Mouse (Mus musculus) cerebellum, postnatal 36 days (tissue): ENCODE results near the gene Edaradd.

Experiments
- DNase-seq, 2 experiments: peaks; one replicate each; pipeline ENCODE4 v3.0.0; 2021 to 2022; ENCODE audit warnings: mixed read lengths in 2 of 2

Edaradd gene

DNA sequence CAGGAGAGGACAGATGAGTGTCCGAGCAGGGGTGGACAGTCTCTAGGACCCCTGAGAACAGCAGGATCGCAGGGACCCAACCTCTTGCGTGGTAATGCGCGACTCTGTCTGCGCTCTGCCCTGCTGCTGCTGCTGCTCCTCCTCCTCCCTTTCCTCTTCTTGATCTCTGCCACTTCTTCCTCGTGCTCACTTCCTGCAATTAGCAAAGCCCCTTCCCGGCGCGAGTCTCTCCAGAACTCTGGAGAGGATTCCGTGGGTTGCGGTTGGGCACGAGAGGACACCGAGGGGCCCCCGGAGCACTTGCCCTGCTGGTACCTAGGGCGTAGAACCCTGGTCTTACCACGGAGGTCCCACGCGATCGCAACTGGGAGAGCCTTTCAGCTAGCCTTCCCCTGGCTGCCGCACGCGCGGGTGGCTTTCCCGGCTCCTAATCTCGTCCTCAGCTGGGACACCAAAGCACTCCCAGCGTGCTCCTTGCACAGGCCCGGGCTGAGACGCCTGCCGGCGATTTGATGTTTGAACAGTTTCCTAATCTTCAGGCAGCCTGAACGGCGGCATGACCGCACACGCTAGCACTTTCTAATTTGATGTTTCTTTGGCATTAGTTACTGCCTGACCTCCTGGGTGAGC, at the start of gene Edaradd:
Gene Edaradd (minus strand): TSS at position 484 of the 630 bp plus-strand sequence.
- peak; percentile 13 to 15 for DNase-seq

DNA sequence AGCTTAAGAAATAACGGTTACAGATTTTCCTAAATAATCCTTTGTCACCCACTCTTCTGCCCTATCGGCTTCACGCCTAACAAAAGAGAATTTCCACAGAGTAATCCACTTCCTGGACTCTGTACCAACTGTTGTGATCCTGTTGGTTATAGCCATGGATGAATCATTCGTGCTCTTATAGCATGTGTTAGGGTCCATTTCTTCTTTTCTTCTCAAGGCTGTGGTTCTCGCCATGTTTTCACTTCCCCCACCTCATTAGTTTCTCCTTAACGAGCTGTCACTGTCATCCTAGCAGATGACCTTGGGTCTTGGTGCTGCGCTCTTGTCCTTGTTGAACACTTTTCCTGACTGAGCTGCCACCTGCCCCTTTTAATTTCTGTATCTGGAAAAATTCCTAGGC, 49.5 kb upstream of the Edaradd start:
- no peak for DNase-seq

DNA sequence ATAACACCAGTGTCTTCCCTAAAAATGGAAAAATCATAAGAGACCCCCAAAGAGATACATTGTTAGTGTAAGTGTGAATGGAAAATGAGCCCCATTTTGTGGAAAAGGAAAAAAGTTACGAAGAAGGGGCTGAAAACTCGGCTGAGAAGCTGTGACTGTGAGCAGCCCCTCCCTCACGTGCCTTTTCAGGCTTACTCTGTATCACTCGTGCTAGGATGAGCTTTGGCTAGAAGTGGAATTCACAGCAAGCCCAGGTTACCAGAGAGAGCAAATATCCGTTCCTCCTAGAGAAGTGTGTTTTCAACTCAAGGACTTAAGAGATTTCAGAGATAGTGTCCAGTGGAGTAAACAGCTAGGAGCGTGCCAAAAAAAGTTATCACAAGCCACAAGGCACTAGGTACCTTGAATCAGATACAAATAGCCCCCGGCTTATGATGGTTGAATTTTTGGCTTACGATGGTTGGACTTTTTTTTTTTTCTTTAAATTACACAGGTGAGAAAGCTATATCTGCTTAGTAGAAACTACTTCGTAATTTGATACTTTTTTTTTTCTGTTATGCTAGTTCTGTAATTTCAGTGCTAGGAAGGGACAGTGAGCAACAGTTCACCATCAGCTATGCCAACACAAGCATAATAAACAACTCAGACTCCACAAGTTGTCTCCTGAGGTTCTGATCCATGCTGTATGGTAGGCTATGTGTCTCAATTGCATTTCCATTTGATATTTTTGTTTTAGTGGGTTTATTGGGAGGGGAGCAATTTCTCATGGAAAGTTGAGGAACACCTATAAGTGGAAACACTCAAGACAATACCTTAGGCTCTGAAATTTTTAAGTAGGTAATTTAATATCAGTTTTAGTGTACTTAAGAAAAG, 48.6 kb upstream of the Edaradd start:
- no peak for DNase-seq

DNA sequence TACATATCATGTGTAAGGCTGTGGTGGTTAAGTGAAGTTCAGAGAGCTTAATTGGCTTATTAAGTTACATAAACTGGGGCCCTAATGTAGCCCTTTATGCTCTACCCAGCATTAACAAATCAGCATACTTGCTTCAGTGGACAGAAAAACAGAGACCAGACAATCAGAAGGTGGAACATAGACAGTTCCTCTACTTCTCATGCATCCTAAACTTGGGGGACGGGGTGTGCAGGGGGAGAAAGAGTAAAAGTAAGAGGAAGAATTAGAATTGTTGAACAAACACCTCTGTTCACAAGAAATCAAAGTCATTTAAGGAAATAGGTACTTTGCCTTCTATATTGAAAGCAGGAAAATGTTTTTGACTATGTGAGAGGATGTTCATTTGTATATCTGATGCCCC, 47.7 kb upstream of the Edaradd start:
- no peak for DNase-seq

DNA sequence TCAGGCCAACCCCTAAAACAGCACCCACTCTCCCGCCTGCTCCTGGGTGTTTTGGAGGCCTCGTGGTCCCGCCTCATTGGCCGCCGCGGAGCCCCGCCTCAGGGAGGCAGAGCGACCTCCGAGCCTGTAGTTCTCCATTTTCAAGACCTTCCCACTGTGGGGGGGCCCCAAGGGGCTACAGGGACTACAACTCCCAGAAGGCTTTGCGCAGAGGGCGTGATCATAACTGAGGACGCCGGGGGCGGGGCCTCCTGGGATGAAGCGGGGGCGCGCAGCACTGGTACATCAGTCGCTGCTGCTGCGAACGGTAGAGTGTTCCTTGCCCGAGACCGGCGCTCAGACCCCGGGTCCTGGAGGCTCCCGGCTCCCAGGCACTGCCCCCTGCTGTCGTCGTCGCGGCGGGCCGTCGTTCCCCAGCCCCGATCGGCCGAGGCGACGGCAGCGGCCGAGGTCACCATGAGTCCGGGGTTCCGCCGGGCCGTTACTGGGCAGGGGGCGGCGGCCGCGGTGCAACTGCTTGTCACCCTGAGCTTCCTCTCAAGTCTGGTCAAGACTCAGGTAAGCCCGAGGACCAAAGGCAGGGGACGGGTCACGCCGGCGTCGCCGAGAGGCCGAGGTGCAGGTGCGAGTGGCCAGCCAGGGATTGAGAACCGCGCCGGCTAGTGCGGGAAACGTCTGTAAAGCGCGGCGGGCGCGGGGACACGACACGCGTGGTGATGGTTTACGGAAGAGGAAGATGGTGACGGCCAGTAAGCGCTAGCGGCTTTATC, 45.6 kb upstream of the Edaradd start, which contains the start of gene Ero1lb:
Gene Ero1lb (plus strand): TSS at position 254 of the 770 bp plus-strand sequence.
- DNase-seq: peak; percentile 99

DNA sequence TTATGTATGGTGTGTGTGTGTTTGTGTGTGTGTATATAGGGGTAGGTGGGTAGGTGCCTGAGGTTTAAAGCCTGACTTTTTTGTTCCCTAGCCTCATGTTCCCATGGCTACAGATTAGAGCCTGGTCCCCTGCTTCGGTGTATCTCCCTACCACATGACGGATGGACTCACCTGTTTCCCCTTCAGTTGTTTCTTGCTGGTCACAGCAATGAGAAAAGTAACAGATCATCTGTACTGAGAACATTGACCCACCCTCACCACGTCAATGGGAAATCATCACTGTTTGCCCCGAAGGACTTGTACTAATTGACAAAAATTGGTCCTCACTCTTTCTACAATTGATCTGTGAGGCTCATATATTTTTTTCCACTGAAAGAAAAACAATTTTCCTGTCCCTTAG, 42.0 kb upstream of the Edaradd start:
- no peak for DNase-seq

DNA sequence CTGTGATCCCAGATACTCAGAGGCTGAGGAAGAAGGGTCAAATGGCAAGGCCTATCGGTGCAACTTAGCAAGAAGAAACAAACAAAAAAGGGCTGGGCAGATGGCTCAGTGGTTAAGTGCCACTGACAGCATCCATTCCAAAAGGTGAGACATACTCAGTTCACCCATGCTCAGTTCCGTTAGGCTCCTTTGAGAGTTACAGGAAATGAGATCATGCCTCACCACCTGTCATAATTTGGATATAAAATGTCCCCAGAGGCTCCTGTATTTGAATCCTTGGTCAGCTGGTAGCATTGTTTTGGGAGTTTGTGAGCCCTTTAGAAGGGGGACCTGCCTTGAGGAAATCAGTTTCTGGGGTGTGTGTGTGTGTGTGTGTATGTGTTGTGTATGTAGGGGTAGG, 41.5 kb upstream of the Edaradd start:
- no peak for DNase-seq

DNA sequence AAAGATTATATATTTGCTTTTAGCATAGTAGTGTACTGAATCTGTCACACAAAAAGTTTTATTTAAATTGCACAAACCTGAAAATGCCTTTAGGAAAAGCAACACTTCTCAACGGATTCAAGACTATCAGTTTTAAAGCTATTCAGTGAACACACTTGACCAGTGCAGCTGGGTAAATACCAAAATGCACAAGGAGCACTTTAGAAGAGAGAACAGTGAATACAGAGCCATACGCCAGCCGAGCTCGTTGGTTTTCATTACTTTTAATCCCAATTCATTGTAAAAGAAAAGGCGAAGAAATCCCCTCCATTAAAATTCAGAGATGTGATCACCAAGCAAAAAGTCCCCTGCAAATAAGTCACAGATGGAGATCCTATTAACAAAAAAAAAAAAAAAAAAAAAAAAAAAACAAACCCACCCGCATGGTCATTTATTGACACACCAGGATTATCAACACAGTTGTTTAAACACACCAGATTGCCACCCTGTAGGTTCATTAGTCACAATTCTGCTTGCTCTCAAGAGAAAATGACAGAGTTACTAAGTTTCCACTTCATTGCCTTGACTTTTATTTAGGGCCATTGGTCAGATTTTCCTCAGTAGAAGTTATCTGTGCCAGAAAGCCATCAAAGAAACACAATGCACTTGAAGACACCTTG, 39.4 kb upstream of the Edaradd start:
- DNase-seq: no peak

DNA sequence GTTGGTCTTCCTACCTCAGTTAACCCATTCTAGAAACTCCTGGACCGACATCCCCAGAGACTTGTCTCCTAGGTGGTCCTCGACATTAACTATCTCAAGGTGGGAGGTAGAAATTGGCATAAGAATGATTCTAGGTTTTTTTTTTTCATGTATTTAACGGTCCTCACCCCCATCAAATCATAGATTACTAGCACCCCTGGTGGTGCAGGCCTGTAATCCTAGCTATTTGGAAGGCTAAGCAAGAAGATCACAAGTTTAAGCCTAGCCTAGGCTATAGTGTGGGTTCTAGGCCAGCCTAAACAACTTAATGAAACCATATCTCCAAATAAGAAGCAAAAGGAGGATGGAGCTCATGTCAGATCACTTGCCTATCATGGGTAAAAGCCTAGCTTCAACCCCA, 38.8 kb upstream of the Edaradd start:
- no peak for DNase-seq

DNA sequence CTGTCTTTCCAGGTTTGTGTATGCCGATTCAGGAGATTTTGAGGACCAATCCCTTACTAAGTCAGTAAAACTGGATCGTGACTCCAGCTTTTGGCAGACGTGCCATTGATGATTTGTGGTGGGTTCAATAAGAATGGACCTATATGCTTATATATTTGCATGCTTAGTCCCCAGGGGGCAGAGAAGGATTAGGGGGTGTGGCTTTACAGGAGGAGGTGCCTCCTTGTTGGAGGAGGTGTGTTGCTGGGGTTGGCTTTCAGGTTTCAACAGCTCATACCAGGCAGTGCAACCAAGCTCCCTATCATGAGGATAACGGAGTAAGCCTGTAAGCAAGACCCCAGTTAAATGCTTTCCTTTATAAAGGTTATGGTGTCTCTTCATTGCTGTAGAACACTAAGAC, 34.0 kb upstream of the Edaradd start:
- DNase-seq: no peak

DNA sequence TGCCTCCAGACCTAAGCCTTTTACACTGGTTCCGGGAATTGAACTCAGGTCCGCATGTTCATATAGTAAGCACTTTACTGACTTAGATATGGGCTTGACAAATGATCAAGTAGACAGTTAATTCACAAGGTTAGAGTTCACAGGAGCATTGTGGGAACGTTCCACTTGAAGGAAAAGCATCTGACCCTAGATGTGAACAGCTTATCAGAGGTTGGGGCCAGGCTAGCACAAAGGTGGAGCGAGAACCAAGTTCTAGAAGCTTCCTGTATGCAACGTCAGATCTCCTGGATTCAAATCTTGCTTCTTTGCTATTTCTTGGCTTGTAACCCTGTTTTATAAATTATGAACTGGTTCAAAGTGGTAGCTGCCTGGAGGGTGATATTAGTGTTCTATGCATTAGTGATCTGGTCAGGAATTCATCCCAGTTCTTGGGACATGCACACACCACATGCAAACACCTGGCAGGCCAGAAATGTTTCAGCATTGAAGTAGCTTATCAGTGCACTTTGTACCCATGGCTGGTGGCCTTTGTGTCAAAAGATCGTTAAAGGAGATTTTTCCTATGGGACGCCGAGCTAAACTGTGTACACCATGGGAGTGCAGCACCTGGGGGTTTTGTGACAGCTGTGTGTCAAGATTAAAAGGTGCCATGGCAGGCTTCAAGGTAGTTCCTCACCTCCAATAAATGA, 23.8 kb upstream of the Edaradd start:
- DNase-seq: no peak

DNA sequence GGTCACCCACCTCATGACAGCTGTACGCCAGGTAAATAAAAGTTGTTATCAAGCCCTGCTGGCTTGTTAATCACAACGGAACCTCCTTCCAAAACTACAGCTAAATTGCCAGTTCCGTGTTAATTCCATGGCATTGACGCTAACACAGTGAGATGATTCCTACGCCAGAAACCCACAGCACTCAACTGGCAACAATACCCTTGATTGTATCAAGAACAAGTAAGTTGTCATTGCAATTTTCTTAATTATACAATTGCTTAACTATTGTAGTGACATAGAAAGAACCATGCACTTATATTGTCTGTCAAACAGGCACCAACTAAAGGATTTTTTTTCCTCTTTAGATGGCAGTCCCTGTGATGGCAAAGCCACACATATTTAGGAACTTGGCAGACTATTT, 23.0 kb upstream of the Edaradd start:
- no peak for DNase-seq

DNA sequence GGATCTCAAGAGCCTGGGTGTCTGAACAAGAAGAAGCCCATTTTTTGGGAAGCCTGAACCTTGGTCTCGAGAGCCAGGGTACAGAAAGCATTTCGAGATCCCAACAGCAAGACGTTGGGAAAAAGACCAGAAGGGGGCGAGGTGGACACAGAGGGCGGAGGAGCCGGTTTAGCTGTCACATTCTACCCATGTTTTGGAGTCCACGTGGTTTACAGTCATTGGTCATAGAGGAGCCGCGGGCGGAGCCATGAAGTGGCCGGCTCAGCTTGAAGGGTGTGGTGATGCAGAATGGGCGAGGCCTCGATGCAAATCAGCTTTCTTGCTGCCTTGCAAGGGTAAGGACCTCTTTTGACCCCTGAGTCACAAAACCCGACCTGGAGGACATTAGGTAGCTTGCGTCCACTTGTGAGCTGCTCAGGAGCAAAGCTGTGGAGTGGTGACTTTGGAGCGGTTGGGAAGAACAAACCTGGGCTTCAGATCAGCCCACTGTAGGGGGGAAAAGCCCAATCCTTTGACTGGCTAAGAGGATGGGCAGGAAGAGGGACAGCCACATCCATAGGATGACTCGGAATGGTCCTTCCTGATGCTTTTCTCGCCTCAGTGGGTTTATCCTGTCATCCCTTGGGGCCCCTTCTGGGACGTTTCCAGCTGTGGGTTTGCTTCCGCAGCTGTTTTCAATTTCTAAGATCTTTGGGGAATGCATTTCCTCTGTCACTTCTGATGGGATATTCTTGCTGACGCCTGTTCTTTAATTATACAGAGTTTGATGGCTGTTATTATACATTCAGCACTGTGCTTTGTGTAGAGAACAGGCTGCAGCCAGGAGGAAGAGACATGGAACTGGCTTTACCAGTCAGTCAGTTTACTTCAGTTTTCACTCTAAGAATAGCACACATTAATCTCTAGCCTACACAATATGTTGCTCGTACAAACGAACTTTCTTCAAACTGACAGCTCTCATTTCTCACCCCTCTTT, 22.1 kb upstream of the Edaradd start:
- peak; percentile 7 to 11 for DNase-seq

DNA sequence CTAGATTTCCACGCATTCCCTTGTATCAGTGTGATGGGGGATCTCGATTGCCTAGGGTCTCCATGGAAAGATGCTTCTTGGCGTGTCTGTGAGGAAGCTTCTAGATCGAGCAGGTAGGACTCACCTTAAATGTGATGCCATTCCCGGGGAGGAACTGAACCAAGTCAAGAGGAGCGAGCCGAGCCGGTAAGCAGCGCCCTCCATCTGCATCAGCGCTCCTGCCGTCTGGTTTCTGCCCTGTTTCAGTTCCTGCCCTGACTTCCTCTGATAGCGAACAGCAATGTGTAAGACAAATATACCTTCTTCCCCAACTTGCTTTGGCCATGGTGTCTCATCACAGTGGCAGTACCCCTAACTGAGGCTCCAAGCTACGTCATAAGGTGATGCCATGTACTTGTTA, 19.9 kb upstream of the Edaradd start:
- no peak for DNase-seq

DNA sequence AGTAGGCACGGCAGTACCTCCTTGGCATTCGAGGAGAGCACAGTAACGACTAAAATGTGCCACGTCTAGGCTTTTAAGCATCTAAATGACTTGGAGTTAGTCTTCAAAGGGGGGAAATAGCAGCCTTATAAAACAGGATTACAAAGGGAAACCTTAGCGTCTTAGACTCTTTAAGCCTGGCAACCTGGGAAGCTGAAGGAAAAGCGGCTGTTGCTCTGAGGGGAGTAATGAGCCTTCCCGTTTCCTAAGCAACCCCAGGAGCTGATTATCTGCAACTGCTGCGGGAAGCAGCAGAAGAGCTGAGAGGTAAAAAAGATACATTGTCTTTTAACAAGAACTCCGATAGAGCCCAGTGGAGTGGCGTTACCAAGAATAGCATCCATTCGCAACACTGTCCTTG, 19.5 kb upstream of the Edaradd start:
- no peak for DNase-seq

DNA sequence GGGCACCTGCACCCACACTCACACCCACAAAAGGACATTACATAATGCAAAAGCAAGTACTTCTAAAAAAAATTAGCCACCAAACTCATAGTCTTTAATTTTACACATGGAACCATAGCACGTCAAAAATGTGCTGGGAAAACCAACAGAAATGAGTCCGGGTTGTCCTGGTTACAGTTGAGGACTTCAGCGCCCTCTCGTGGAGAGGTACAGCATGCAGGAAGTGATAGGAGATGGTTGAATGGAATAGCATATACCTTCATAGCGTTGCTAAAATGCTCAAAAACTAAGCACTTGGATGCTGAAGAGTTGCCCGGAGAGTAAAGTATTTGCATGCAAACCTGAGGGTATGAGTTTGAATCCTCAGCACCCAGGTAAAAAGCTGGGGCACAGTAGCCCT, 17.7 kb upstream of the Edaradd start:
- peak in 1 of 2 experiments; percentile 16 for DNase-seq

DNA sequence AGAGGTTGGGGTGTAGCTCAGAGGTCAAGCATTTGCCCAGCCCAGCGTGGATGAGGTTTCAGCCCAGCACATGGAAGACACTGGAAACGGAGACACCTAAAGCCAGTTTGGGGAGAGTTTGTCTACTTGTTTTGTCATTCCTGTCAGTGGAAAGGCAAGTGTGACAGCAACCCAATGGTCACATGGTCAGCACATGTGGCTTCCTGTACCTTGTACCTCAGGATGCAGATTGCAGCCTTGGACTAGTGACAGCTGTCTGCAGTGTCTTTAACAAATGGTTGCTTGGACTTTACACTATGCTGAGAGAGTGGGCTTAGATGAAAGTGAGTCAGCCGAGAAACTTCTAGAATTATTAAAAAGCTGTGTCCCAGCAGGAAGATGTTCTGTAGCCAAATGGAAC, 14.4 kb upstream of the Edaradd start:
- DNase-seq: no peak

DNA sequence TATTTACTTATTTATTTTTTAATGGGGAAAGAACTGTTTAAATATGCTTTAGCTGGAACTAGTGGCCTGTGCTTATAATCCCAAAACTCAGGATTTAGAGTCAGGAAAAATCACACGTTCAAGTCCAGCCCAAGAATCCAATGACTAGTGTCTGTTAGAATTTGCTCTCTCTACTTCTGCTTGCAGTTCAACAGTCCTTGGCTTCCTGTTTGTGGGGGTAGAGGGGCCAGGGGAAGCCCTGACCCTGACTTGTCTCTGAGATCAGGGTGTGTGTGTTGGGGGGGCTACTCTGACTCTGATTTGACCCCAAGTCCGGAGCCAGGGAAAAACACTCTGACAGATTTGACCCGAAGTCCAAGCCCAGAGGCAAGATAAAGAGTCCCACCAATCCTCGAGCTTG, 5.4 kb upstream of the Edaradd start:
- no peak for DNase-seq

DNA sequence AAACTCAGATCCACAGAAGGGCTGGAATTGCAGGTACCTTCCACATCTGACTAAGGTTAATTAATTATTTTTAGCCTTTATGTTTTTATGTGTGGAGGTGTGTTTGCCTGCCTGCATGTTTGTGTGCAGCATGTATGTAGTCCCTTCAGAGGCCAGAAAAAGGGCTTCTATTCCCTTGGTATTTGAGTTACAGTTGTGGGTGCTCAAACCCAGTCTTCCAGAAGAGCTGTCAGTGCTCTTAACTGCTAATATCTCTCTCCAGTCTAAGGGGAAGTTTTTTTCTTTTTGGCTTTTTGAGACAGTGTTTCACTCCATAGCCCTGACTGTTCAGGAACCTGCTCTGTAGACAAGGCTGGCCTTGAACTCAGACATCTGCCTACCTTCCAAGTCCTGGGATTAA, 2.1 kb upstream of the Edaradd start:
- no peak for DNase-seq

DNA sequence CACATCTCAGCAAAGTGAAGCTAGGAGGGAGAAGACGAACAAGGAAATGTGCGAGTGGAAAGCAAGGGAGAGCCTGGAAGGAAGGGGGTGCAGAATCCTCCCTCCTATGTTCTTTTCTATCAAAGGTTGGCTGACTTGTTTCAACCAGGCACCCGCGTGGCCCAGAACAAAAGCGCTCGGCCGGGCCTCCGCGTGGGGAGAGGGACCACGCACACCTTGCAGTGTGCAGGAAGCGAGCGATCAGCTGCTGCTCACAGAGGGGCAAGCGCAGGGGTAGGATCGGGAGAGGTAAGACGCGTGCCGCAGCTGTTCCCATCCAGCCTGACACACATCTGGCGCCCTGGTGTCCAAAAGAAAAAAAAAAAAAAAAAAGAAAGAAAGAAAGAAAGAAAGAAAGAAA, 867 bp downstream of the Edaradd start:
- no peak for DNase-seq
